Mouse (Mus musculus): ENCODE data around the gene Gm10717. TPM values are rescaled to one million over a fixed set of nuclear protein-coding genes. Genes with fewer than 3 reads are reported as not detected.
"Not testable (repeated sequence)": the region's sequence is repeated elsewhere in the genome, so short reads cannot be mapped to it uniquely, and the experiment has no call there.

Gene Gm10717
- polyA plus RNA-seq, 1 experiment from 2014 or later: 0.37 TPM

DNA sequence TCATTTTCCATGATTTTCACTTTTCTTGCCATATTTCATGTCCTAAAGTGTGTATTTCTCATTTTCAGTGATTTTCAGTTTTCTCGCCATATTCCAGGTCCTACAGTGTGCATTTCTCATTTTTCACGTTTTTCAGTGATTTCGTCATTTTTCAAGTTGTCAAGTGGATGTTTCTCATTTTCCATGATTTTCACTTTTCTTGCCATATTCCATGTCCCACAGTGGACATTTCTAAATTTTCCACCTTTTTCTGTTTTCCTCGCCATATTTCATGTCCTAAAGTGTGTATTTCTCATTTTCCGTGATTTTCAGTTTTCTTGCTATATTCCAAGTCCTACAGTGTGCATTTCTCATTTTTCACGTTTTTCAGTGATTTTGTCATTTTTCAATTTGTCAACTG is 9.3 kb upstream of the Gm10717 start:
- H3K4me1 ChIP-seq; H3K9ac ChIP-seq (replicated peaks); ATAC-seq (replicated peaks); H3K36me3 ChIP-seq; H3K9me3 ChIP-seq; H3K4me2 ChIP-seq (replicated peaks); H3K27me3 ChIP-seq; H3K4me3 ChIP-seq; H3K27ac ChIP-seq (replicated peaks): not testable (repeated sequence)
- whole genome bisulfite sequencing: 72% methylated on average over 6 of the region's 6 CpGs

DNA sequence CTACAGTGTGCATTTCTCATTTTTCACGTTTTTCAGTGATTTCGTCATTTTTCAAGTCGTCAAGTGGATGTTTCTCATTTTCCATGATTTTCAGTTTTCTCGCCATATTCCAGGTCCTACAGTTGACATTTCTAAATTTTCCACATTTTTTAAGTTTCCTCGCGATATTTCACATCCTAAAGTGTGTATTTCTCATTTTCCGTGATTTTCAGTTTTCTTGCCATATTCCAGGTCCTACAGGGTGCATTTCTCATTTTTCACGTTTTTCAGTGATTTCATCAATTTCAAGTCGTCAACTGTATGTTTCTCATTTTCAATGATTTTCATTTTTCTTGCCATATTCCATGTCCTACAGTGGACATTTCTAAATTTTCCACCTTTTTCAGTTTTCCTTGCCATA is 8.1 kb upstream of the Gm10717 start, which contains the start of gene Gm10719:
Gm10719 (plus strand) TSS at position 301 of the 400 bp plus-strand sequence.
- H3K9ac ChIP-seq (replicated peaks); H3K4me1 ChIP-seq; ATAC-seq (replicated peaks); H3K36me3 ChIP-seq; H3K27ac ChIP-seq (replicated peaks); H3K27me3 ChIP-seq; H3K9me3 ChIP-seq; H3K4me3 ChIP-seq; H3K4me2 ChIP-seq (replicated peaks): not testable (repeated sequence)
- 66% methylated on average over 2 of the region's 9 CpGs for WGBS

DNA sequence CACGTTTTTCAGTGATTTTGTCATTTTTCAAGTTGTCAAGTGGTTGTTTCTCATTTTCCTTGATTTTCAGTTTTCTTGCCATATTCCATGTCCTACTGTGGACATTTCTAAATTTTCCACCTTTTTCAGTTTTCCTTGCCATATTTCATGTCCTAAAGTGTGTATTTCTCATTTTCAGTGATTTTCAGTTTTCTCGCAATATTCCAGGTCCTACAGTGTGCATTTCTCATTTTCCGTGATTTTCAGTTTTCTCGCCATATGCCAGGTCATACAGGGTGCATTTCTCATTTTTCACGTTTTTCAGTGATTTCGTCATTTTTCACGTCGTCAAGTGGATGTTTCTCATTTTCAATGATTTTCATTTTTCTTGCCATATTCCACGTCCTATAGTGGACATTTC is 6.3 kb upstream of the Gm10717 start:
- WGBS: 62% methylated on average over 9 of the region's 9 CpGs
- not testable (repeated sequence) for H3K4me3 ChIP-seq; H3K9me3 ChIP-seq; H3K4me1 ChIP-seq; H3K27me3 ChIP-seq; H3K36me3 ChIP-seq; H3K27ac ChIP-seq (replicated peaks); ATAC-seq (replicated peaks); H3K9ac ChIP-seq (replicated peaks); H3K4me2 ChIP-seq (replicated peaks)

DNA sequence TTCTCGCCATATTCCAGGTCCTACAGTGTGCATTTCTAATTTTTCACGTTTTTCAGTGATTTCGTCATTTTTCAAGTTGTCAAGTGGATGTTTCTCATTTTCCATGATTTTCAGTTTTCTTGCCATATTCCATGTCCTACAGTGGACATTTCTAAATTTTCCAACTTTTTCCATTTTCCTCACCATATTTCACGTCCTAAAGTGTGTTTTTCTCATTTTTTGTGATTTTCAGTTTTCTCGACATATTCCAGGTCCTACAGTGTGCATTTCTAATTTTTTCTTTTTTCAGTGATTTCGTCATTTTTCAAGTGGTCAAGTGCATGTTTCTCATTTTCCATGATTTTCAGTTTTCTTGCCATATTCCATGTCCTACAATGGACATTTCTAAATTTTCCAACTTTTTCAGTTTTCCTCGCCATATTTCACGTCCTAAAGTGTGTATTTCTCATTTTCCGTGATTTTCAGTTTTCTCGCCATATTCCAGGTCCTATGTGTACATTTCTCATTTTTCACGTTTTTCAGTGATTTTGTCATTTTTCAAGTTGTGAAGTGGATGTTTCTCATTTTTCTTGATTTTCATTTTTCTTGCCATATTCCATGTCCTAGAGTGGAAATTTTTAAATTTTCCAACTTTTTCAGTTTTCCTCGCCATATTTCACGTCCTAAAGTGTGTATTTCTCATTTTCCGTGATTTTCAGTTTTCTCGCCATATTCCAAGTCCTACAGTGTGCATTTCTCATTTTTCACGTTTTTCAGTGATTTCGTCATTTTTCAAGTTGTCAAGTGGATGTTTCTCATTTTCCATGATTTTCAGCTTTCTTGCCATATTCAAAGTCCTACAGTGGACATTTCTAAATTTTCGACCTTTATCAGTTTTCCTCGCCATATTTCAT is 5.1 kb upstream of the Gm10717 start:
- H3K4me1 ChIP-seq; H3K36me3 ChIP-seq; H3K9ac ChIP-seq (replicated peaks); H3K27me3 ChIP-seq; H3K4me3 ChIP-seq; ATAC-seq (replicated peaks); H3K4me2 ChIP-seq (replicated peaks); H3K27ac ChIP-seq (replicated peaks); H3K9me3 ChIP-seq: not testable (repeated sequence)
- WGBS: 78% methylated on average over 17 of the region's 19 CpGs

DNA sequence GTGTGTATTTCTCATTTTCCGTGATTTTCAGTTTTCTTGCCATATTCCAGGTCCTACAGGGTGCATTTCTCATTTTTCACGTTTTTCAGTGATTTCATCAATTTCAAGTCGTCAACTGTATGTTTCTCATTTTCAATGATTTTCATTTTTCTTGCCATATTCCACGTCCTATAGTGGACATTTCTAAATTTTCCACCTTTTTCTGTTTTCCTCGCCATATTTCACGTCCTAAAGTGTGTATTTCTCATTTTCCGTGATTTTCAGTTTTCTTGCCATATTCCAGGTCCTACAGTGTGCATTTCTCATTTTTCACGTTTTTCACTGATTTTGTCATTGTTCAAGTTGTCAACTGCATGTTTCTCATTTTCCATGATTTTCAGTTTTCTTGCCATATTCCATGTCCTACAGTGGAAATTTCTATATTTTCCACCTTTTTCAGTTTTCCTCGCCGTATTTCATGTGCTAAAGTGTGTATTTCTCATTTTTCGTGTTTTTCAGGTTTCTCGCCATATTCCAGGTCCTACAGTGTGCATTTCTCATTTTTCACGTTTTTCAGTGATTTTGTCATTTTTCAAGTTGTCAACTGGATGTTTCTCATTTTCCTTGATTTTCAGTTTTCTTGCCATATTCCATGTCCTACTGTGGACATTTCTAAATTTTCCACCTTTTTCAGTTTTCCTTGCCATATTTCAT is 2.8 kb upstream of the Gm10717 start:
- H3K27ac ChIP-seq (replicated peaks); H3K9me3 ChIP-seq; H3K4me1 ChIP-seq; H3K9ac ChIP-seq (replicated peaks); H3K4me2 ChIP-seq (replicated peaks); H3K4me3 ChIP-seq; ATAC-seq (replicated peaks); H3K36me3 ChIP-seq; H3K27me3 ChIP-seq: not testable (repeated sequence)
- 75% methylated on average over 11 of the region's 13 CpGs for WGBS

DNA sequence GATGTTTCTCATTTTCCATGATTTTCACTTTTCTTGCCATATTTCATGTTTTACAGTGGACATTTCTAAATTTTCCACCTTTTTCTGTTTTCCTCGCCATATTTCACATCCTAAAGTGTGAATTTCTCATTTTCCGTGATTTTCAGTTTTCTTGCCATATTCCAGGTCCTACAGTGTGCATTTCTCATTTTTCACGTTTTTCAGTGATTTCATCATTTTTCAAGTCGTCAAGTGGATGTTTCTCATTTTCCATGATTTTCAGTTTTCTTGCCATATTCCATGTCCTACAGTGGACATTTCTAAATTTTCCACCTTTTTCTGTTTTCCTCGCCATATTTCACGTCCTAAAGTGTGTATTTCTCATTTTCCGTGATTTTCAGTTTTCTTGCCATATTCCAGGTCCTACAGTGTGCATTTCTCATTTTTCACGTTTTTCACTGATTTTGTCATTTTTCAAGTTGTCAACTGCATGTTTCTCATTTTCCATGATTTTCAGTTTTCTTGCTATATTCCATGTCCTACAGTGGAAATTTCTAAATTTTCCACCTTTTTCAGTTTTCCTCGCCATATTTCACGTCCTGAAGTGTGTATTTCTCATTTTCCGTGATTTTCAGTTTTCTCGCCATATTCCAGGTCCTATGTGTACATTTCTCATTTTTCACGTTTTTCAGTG is 1.8 kb upstream of the Gm10717 start, which contains the start of gene Gm10718:
Gm10718 (plus strand) TSS at position 236 of the 673 bp plus-strand sequence.
- H3K4me2 ChIP-seq (replicated peaks); H3K4me1 ChIP-seq; H3K36me3 ChIP-seq; H3K4me3 ChIP-seq; H3K27ac ChIP-seq (replicated peaks); H3K9ac ChIP-seq (replicated peaks); H3K27me3 ChIP-seq; H3K9me3 ChIP-seq; ATAC-seq (replicated peaks): not testable (repeated sequence)
- WGBS: 74% methylated on average over 12 of the region's 13 CpGs

DNA sequence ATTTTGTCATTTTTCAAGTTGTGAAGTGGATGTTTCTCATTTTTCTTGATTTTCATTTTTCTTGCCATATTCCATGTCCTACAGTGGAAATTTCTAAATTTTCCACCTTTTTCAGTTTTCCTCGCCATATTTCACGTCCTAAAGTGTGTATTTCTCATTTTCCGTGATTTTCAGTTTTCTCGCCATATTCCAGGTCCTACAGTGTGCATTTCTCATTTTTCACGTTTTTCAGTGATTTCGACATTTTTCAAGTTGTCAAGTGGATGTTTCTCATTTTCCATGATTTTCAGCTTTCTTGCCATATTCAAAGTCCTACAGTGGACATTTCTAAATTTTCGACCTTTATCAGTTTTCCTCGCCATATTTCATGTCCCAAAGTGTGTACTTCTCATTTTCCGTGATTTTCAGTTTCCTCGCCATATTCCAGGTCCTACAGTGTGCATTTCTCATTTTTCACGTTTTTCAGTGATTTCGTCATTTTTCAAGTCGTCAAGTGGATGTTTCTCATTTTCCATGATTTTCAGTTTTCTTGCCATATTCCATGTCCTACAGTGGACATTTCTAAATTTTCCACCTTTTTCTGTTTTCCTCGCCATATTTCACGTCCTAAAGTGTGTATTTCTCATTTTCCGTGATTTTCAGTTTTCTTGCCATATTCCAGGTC is 1.1 kb upstream of the Gm10717 start:
- not testable (repeated sequence) for H3K27me3 ChIP-seq; ATAC-seq (replicated peaks); H3K9ac ChIP-seq (replicated peaks); H3K4me2 ChIP-seq (replicated peaks); H3K27ac ChIP-seq (replicated peaks); H3K4me3 ChIP-seq; H3K9me3 ChIP-seq; H3K36me3 ChIP-seq; H3K4me1 ChIP-seq
- WGBS: 76% methylated on average over 16 of the region's 16 CpGs

DNA sequence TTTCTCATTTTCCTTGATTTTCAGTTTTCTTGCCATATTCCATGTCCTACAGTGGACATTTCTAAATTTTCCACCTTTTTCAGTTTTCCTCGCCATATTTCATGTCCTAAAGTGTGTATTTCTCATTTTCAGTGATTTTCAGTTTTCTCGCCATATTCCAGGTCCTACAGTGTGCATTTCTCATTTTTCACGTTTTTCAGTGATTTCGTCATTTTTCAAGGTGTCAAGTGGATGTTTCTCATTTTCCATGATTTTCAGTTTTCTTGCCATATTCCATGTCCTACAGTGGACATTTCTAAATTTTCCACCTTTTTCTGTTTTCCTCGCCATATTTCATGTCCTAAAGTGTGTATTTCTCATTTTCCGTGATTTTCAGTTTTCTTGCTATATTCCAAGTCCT is 436 bp downstream of the Gm10717 start:
- H3K27ac ChIP-seq (replicated peaks); H3K4me3 ChIP-seq; ATAC-seq (replicated peaks); H3K4me1 ChIP-seq; H3K27me3 ChIP-seq; H3K9ac ChIP-seq (replicated peaks); H3K36me3 ChIP-seq; H3K4me2 ChIP-seq (replicated peaks); H3K9me3 ChIP-seq: not testable (repeated sequence)
- WGBS: 74% methylated on average over 6 of the region's 6 CpGs

DNA sequence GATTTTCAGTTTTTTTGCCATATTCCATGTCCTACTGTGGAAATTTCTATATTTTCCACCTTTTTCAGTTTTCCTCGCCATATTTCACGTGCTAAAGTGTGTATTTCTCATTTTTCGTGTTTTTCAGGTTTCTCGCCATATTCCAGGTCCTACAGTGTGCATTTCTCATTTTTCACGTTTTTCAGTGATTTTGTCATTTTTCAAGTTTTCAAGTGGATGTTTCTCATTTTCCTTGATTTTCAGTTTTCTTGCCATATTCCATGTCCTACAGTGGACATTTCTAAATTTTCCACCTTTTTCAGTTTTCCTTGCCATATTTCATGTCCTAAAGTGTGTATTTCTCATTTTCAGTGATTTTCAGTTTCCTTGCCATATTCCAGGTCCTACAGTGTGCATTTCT is 919 bp downstream of the Gm10717 start:
- H3K27ac ChIP-seq (replicated peaks); H3K9ac ChIP-seq (replicated peaks); H3K4me2 ChIP-seq (replicated peaks); ATAC-seq (replicated peaks); H3K27me3 ChIP-seq; H3K9me3 ChIP-seq; H3K4me1 ChIP-seq; H3K4me3 ChIP-seq; H3K36me3 ChIP-seq: not testable (repeated sequence)
- 73% methylated on average over 5 of the region's 5 CpGs for WGBS

DNA sequence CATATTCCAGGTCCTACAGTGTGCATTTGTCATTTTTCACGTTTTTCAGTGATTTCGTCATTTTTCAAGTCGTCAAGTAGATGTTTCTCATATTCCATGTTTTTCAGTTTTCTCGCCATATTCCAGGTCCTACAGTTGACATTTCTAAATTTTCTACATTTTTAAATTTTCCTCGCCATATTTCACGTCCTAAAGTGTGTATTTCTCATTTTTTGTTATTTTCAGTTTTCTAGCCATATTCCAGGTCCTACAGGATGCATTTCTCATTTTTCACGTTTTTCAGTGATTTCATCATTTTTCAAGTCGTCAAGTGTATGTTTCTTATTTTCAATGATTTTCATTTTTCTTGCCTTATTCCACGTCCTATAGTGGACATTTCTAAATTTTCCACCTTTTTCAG is 1.5 kb downstream of the Gm10717 start:
- 64% methylated on average over 9 of the region's 9 CpGs for WGBS
- not testable (repeated sequence) for H3K4me1 ChIP-seq; H3K4me2 ChIP-seq (replicated peaks); ATAC-seq (replicated peaks); H3K27me3 ChIP-seq; H3K36me3 ChIP-seq; H3K4me3 ChIP-seq; H3K9ac ChIP-seq (replicated peaks); H3K27ac ChIP-seq (replicated peaks); H3K9me3 ChIP-seq

DNA sequence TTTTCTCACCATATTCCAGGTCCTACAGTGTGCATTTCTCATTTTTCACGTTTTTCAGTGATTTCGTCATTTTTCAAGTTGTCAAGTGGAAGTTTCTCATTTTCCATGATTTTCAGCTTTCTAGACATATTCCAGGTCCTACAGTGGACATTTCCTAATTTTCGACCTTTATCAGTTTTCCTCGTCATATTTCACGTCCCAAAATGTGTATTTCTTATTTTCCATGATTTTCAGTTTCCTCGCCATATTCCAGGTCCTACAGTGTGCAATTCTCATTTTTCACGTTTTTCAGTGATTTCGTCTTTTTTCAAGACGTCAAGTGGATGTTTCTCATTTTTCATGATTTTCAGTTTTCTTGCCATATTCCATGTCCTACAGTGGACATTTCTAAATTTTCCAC is 2.0 kb downstream of the Gm10717 start:
- H3K4me3 ChIP-seq; ATAC-seq (replicated peaks); H3K36me3 ChIP-seq; H3K27me3 ChIP-seq; H3K27ac ChIP-seq (replicated peaks); H3K9ac ChIP-seq (replicated peaks); H3K4me2 ChIP-seq (replicated peaks); H3K4me1 ChIP-seq; H3K9me3 ChIP-seq: not testable (repeated sequence)
- 69% methylated on average over 9 of the region's 9 CpGs for WGBS
